Mouse (Mus musculus) CH12.LX (cell line): ENCODE measurements at regions not wholly inside any gene's neighbourhood (a gene's known extent, or its start where the extent isn't known, plus 50 kb on each side); places are given as distances from the start of the nearest gene placed in this dataset.

ENCODE experiments used
- DNase-seq: peaks from one replicate; pipeline ENCODE4 v3.0.0-alpha.2; 2013; ENCODE audit errors: extremely low read depth
- H3K27ac ChIP-seq: 2 replicates; pipeline ENCODE4 v1.5.1; 2012; ENCODE audit warnings: low read depth, mild to moderate bottlenecking, control low read depth, moderate library complexity; ENCODE audit not compliant: insufficient read depth
- H3K27me3 ChIP-seq: replicated peaks from 2 replicates; pipeline ENCODE3; 2012; ENCODE audit warnings: inconsistent platforms
- H3K36me3 ChIP-seq, 2 experiments: replicated peaks in 1 of 2; 2 replicates each; pipeline versions ENCODE3 to v1.6.1; 2012; ENCODE audit warnings: inconsistent platforms in 1 of 2, low read length in 1 of 2, mild to moderate bottlenecking in 1 of 2, mixed read lengths in 1 of 2, moderate library complexity in 1 of 2; ENCODE audit not compliant: control insufficient read depth in 1 of 2, insufficient read depth in 1 of 2
- H3K4me1 ChIP-seq, 2 experiments: 2 replicates each; pipeline ENCODE4 v1.6.1; 2012; ENCODE audit warnings: inconsistent platforms in 1 of 2, moderate library complexity in 1 of 2; ENCODE audit not compliant: insufficient read depth in 2 of 2, control insufficient read depth in 1 of 2
- H3K4me2 ChIP-seq: 2 replicates; pipeline ENCODE4 v1.6.1; 2012; ENCODE audit warnings: low read depth, mild to moderate bottlenecking, control low read depth; ENCODE audit not compliant: poor library complexity, insufficient read depth, severe bottlenecking
- H3K4me3 ChIP-seq, 3 experiments: fragments of 150-350 bp in 1 of 3; sonication (generic) in 1 of 3; replicated peaks in 1 of 3; 2 replicates each; pipeline versions ENCODE3 to v1.5.1; 2011 to 2012; ENCODE audit warnings: low read depth in 2 of 3, low read length in 2 of 3, mild to moderate bottlenecking in 2 of 3, moderate library complexity in 2 of 3, control low read depth in 1 of 3, improper control_type of control experiment in 1 of 3, inconsistent platforms in 1 of 3, mixed read lengths in 1 of 3; ENCODE audit not compliant: poor library complexity in 1 of 3
- H3K79me2 ChIP-seq: replicated peaks from 2 replicates; pipeline ENCODE4 v1.6.1; 2012; ENCODE audit warnings: mild to moderate bottlenecking, moderate library complexity; ENCODE audit not compliant: control insufficient read depth, poor library complexity, insufficient read depth, severe bottlenecking; ENCODE audit errors: extremely low read depth
- H3K9ac ChIP-seq: 2 replicates; pipeline ENCODE4 v1.6.1; 2012; ENCODE audit warnings: low read depth, mild to moderate bottlenecking, control low read depth, moderate library complexity; ENCODE audit not compliant: insufficient read depth
- H3K9me3 ChIP-seq: replicated peaks from 2 replicates; pipeline ENCODE3; 2012; ENCODE audit warnings: low read length, inconsistent platforms, mixed read lengths
- BHLHE40 ChIP-seq: IDR thresholded peaks from 2 replicates; pipeline ENCODE4 v1.6.1; 2011; ENCODE audit warnings: mild to moderate bottlenecking, low read depth, low read length, improper control_type of control experiment
- CHD1 ChIP-seq: IDR thresholded peaks from 2 replicates; pipeline ENCODE4 v1.6.1; 2012; ENCODE audit warnings: low read depth, low read length, improper control_type of control experiment, inconsistent platforms
- CTCF ChIP-seq, 2 experiments: IDR thresholded peaks in 1 of 2; conservative IDR thresholded peaks in 1 of 2; 2 replicates each; pipeline ENCODE4 v1.5.1; 2011 to 2012; ENCODE audit warnings: low read depth in 2 of 2, low read length in 2 of 2, improper control_type of control experiment in 1 of 2, inconsistent platforms in 1 of 2, mild to moderate bottlenecking in 1 of 2, moderate library complexity in 1 of 2
- ELF1 ChIP-seq: IDR thresholded peaks from 2 replicates; pipeline ENCODE4 v1.6.1; 2014; ENCODE audit warnings: low read depth, mild to moderate bottlenecking, inconsistent platforms, low read length, improper control_type of control experiment
- ETS1 ChIP-seq: conservative IDR thresholded peaks from 2 replicates; pipeline ENCODE4 v1.6.1; 2012; ENCODE audit warnings: low read depth, mild to moderate bottlenecking, inconsistent platforms, low read length, improper control_type of control experiment, moderate library complexity
- HCFC1 ChIP-seq: IDR thresholded peaks from 2 replicates; pipeline ENCODE4 v1.6.1; 2012; ENCODE audit warnings: low read depth, mild to moderate bottlenecking, inconsistent platforms, low read length, improper control_type of control experiment
- MXI1 ChIP-seq: IDR thresholded peaks from 2 replicates; pipeline ENCODE4 v1.6.1; 2011; ENCODE audit warnings: mild to moderate bottlenecking, low read depth, low read length, improper control_type of control experiment
- MYC ChIP-seq: IDR thresholded peaks from 2 replicates; pipeline ENCODE4 v1.6.1; 2011; ENCODE audit warnings: low read depth, mild to moderate bottlenecking, improper control_type of control experiment, low read length
- POLR2A ChIP-seq: IDR thresholded peaks from 2 replicates; pipeline ENCODE4 v1.6.1; 2011; ENCODE audit warnings: low read depth, mild to moderate bottlenecking, improper control_type of control experiment, low read length
- POLR2AphosphoS2 ChIP-seq: IDR thresholded peaks from 2 replicates; pipeline ENCODE4 v1.6.1; 2011; ENCODE audit warnings: low read depth, low read length, improper control_type of control experiment
- RAD21 ChIP-seq: IDR thresholded peaks from 2 replicates; pipeline ENCODE4 v1.6.1; 2011; ENCODE audit warnings: low read depth, mild to moderate bottlenecking, low read length, improper control_type of control experiment, moderate library complexity
- RCOR1 ChIP-seq: conservative IDR thresholded peaks from 2 replicates; pipeline ENCODE4 v1.6.1; 2012; ENCODE audit warnings: low read depth, mild to moderate bottlenecking, inconsistent platforms, low read length, improper control_type of control experiment
- SIN3A ChIP-seq: IDR thresholded peaks from 2 replicates; pipeline ENCODE4 v1.6.1; 2012; ENCODE audit warnings: low read length, improper control_type of control experiment, inconsistent platforms
- SMC3 ChIP-seq: IDR thresholded peaks from 2 replicates; pipeline ENCODE4 v1.6.1; 2011; ENCODE audit warnings: low read depth, low read length, improper control_type of control experiment
- TBP ChIP-seq: conservative IDR thresholded peaks from 2 replicates; pipeline ENCODE4 v1.6.1; 2011; ENCODE audit warnings: low read depth, low read length, improper control_type of control experiment
- USF1 ChIP-seq: IDR thresholded peaks from 2 replicates; pipeline ENCODE4 v1.6.1; 2014; ENCODE audit warnings: low read depth, mild to moderate bottlenecking, inconsistent platforms, low read length, improper control_type of control experiment
- USF2 ChIP-seq: conservative IDR thresholded peaks from 2 replicates; pipeline ENCODE4 v1.6.1; 2011; ENCODE audit warnings: low read depth, low read length, improper control_type of control experiment
- dilution Hi-C: fragments of 300-500 bp; cut with MboI; formaldehyde crosslinking; loops from 2 replicates; pipeline ENCODE4 v1.14.3; 2020; ENCODE audit warnings: low sequenced_read_pairs; ENCODE audit not compliant: extremely low pct_unique_long_range_greater_than_20kb, extremely low pct_ligation_motif_present
- in situ Hi-C: fragments of 300-500 bp; cut with MboI; formaldehyde crosslinking; loops from 3 replicates; pipeline ENCODE4 v1.14.3; 2019; ENCODE audit warnings: low sequenced_read_pairs, low pct_ligation_motif_present, low pct_unique_long_range_greater_than_20kb, mixed read lengths

GRCm38 (mm10) chr13:83740771-83741170, 236.9 kb downstream of the Mef2c start:
- dilution Hi-C loops (no loop called here), in situ Hi-C loops (no loop called here)
- TF ChIP-seq CHD1 = no peak
- TF ChIP-seq MXI1 = no peak
- TF ChIP-seq POLR2A = no peak
- no peak for TF ChIP-seq RCOR1
- no peak for TF ChIP-seq SIN3A
- TF ChIP-seq POLR2AphosphoS2 = no peak
- TF ChIP-seq CTCF (conservative IDR thresholded peaks at IDR 0.05 in 1 of 2, IDR thresholded peaks at IDR 0.05 in 1 of 2; ENCODE audit: low read depth in 2 of 2, low read length in 2 of 2) = no peak
- no peak for TF ChIP-seq ETS1
- H3K9me3 ChIP-seq = no peaks in the 10 kb centered on the region
- H3K27ac ChIP-seq = no peak overlapping the region
- H3K4me2 ChIP-seq = peak overlapping the region; percentile 93; the same call in 1 of the 2 replicates
- peaks cover 0 to 24% of the 10 kb centered on the region in 2 experiments; a peak in 2 of 4 replicates for H3K4me1 ChIP-seq
- H3K79me2 ChIP-seq = peaks cover 15% of the 10 kb centered on the region
- H3K4me3 ChIP-seq = no peak overlapping the region
- H3K36me3 ChIP-seq = peaks cover 0 to 28% of the 10 kb centered on the region in 2 experiments
- no peak for DNase-seq
- no peak overlapping the region for H3K9ac ChIP-seq
- H3K27me3 ChIP-seq = no peaks in the 10 kb centered on the region

GRCm38 (mm10) chr13:83741591-83742021, 237.8 kb downstream of the Mef2c start:
- H3K27me3 ChIP-seq = no peaks in the 10 kb centered on the region
- no peak overlapping the region for H3K9ac ChIP-seq
- no peak overlapping the region for H3K4me3 ChIP-seq
- peaks cover 0 to 24% of the 10 kb centered on the region in 2 experiments for H3K36me3 ChIP-seq
- H3K4me2 ChIP-seq = no peak overlapping the region
- H3K9me3 ChIP-seq = no peaks in the 10 kb centered on the region
- TF ChIP-seq CHD1 = no peak
- TF ChIP-seq USF1 = no peak
- no peak for TF ChIP-seq ETS1
- no peak for TF ChIP-seq TBP
- no peak for TF ChIP-seq MXI1
- no peak for TF ChIP-seq USF2
- TF ChIP-seq BHLHE40 = no peak
- TF ChIP-seq MYC = no peak
- TF ChIP-seq HCFC1 = no peak
- no peak for TF ChIP-seq SMC3
- no peak for TF ChIP-seq ELF1
- TF ChIP-seq RAD21 = no peak
- in situ Hi-C loops (no loop called here), dilution Hi-C loops (no loop called here)
- no peak for DNase-seq
- H3K4me1 ChIP-seq = peaks cover 0 to 24% of the 10 kb centered on the region in 2 experiments; a peak in 2 of 4 replicates
- peaks cover 15% of the 10 kb centered on the region for H3K79me2 ChIP-seq
- no peak overlapping the region for H3K27ac ChIP-seq
